ENCODE assay signal across 8 mouse cellular contexts in the genomic region with DNA sequence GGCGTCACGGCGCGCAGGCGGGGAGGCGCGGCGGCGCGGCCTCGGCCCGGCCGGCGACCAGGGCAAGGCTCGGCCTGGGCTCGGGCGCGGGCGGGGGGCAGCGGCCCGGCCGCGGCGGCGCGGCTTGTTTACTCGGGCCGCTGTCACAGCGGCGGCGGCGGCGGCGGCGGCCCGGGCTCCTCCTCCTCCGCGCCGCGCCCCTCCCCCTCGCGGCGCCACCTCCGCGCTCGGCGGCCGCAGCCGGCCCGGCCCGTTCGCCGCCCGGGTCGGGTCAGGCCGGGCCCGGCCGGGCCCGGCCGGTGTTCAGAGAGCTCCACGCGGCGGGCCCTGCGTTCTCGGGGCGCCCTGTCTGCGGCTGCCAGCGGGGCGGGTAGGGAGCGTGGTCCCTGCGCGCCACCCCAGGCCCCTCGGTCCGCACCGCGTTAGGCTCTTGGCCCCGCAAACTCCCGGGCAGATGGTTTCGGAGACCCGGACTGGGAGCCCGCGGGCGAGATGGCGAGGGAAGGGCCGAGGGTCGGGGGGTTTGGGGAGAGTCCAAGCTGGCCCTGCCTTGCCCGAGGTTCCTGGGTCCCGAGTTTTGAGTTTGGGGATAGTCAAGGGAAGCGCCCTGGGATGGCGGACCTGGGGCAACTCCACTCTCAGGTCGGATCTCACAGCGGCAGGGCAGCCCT. TPM values are rescaled to one million over a fixed set of nuclear protein-coding genes. Genes with fewer than 3 reads are reported as not detected.
DNase-seq lines count a peak whose midpoint lies in the region; ATAC-seq and TF ChIP-seq lines count a peak whose summit lies in the region.

No protein-coding gene starts in this region.

- WGBS in forebrain, postnatal 0 days = under 1% methylated on average over 43 of the region's 92 CpGs
- WGBS in hindbrain, embryonic 14.5 days = under 1% methylated on average over 32 of the region's 92 CpGs
- WGBS in liver, adult 2 months = 14% methylated on average over 92 of the region's 92 CpGs
- under 1% methylated on average over 45 of the region's 92 CpGs for WGBS in midbrain, postnatal 0 days

- peak overlapping the region; percentile 87 for H3K27ac ChIP-seq in forebrain, postnatal 0 days (ENCODE audit: low read depth, low read length)
- peak overlapping the region; percentile 79 for H3K27ac ChIP-seq in hindbrain, embryonic 14.5 days
- peak overlapping the region; percentile 98 for H3K27ac ChIP-seq in liver, adult 2 months (replicated peaks; ENCODE audit: insufficient read depth, low read depth, low read length)
- peak overlapping the region; percentile 89 for H3K27ac ChIP-seq in midbrain, postnatal 0 days (ENCODE audit: low read depth, low read length)

- peak overlapping the region; percentile 87 for H3K9ac ChIP-seq in forebrain, postnatal 0 days
- H3K9ac ChIP-seq in hindbrain, embryonic 14.5 days = peak overlapping the region; percentile 86
- H3K9ac ChIP-seq in liver, adult 2 months (ENCODE audit: low read depth, low read length) = peak overlapping the region; percentile 98
- peak overlapping the region; percentile 83 for H3K9ac ChIP-seq in midbrain, postnatal 0 days (replicated peaks; ENCODE audit: low read length, poor library complexity, severe bottlenecking)

- DNase-seq in layer of hippocampus, adult 11-12 months (ENCODE audit: low spot score) = peak; percentile 55
- no peak for DNase-seq in layer of hippocampus, adult 8-10 months (ENCODE audit: low spot score in 2 of 2)
- peak; percentile 66 to 88 for DNase-seq in cerebellum, adult 18-20 months
- peak; percentile 58 for DNase-seq in forebrain, postnatal 0 days
- DNase-seq in hindbrain, embryonic 14.5 days (ENCODE audit: low spot score) = peak; percentile 66
- no peak for DNase-seq in liver, adult 2 months (ENCODE audit: extremely low read depth, low read depth, low spot score)
- DNase-seq in midbrain, postnatal 0 days (ENCODE audit: low spot score) = peak; percentile 66
- peak; percentile 72 to 89 for DNase-seq in spleen, postnatal 4 days (ENCODE audit: low spot score in 2 of 2)

- peak; percentile 48; the same call in 1 of the 2 replicates for TF ChIP-seq POLR2A in liver, adult 2 months (IDR thresholded peaks at IDR 0.05; ENCODE audit: extremely low read depth, insufficient read depth, low read length)

- H3K36me3 ChIP-seq in forebrain, postnatal 0 days (ENCODE audit: insufficient read depth) = peaks cover 2% of the 10 kb centered on the region; the same call in 1 of the 2 replicates
- H3K36me3 ChIP-seq in hindbrain, embryonic 14.5 days (replicated peaks; ENCODE audit: control insufficient read depth, insufficient read depth) = peaks cover 5% of the 10 kb centered on the region; the same call in 1 of the 2 replicates
- peaks cover 5% of the 10 kb centered on the region for H3K36me3 ChIP-seq in liver, adult 2 months (ENCODE audit: control insufficient read depth, insufficient read depth, low read length)
- H3K36me3 ChIP-seq in midbrain, postnatal 0 days (ENCODE audit: insufficient read depth, low read length) = peaks cover 4% of the 10 kb centered on the region; the same call in 1 of the 2 replicates

- peak; percentile 56 for ATAC-seq in forebrain, postnatal 0 days
- peak; percentile 77 for ATAC-seq in hindbrain, embryonic 14.5 days (ENCODE audit: low FRiP score)
- peak; percentile 61 for ATAC-seq in midbrain, postnatal 0 days (ENCODE audit: low FRiP score)

- peaks cover 20% of the 10 kb centered on the region for H3K4me1 ChIP-seq in forebrain, postnatal 0 days (ENCODE audit: insufficient read depth)
- peaks cover 23% of the 10 kb centered on the region for H3K4me1 ChIP-seq in hindbrain, embryonic 14.5 days (replicated peaks; ENCODE audit: control insufficient read depth, insufficient read depth, low read length)
- peaks cover 16% of the 10 kb centered on the region for H3K4me1 ChIP-seq in liver, adult 2 months (ENCODE audit: control insufficient read depth, insufficient read depth, low read length)
- H3K4me1 ChIP-seq in midbrain, postnatal 0 days (ENCODE audit: insufficient read depth, low read length) = peaks cover 15% of the 10 kb centered on the region

- no peak for TF ChIP-seq CTCF in forebrain, postnatal 0 days (IDR thresholded peaks at IDR 0.05; ENCODE audit: low read depth)
- TF ChIP-seq CTCF in liver, adult 2 months (IDR thresholded peaks at IDR 0.05; ENCODE audit: low read depth, low read length) = no peak
- TF ChIP-seq CTCF in midbrain, postnatal 0 days (IDR thresholded peaks at IDR 0.05) = no peak

- peak overlapping the region; percentile 87 for H3K4me3 ChIP-seq in forebrain, postnatal 0 days (ENCODE audit: low read depth, low read length)
- H3K4me3 ChIP-seq in hindbrain, embryonic 14.5 days (replicated peaks; ENCODE audit: low read length) = peak overlapping the region; percentile 78
- H3K4me3 ChIP-seq in liver, adult 2 months (ENCODE audit: insufficient read depth, low read depth, low read length) = peak overlapping the region; percentile 84
- H3K4me3 ChIP-seq in midbrain, postnatal 0 days (ENCODE audit: low read depth, low read length) = peak overlapping the region; percentile 93

- H3K79me2 ChIP-seq in liver, adult 2 months (ENCODE audit: control insufficient read depth, insufficient read depth, low read length) = peaks cover 24% of the 10 kb centered on the region

- peak overlapping the region; percentile 95 for H3K4me2 ChIP-seq in forebrain, postnatal 0 days (ENCODE audit: low read depth)
- peak overlapping the region; percentile 96 for H3K4me2 ChIP-seq in hindbrain, embryonic 14.5 days (replicated peaks)
- H3K4me2 ChIP-seq in midbrain, postnatal 0 days (ENCODE audit: low read depth, low read length, poor library complexity, severe bottlenecking) = peak overlapping the region; percentile 94

- H3K27me3 ChIP-seq in forebrain, postnatal 0 days (ENCODE audit: insufficient read depth, low read length) = no peaks in the 10 kb centered on the region
- no peaks in the 10 kb centered on the region for H3K27me3 ChIP-seq in hindbrain, embryonic 14.5 days (ENCODE audit: control insufficient read depth, insufficient read depth, low read length)
- H3K27me3 ChIP-seq in liver, adult 2 months (ENCODE audit: control insufficient read depth, insufficient read depth, low read length) = no peaks in the 10 kb centered on the region
- H3K27me3 ChIP-seq in midbrain, postnatal 0 days (ENCODE audit: insufficient read depth, low read length) = no peaks in the 10 kb centered on the region

- H3K9me3 ChIP-seq in forebrain, postnatal 0 days (ENCODE audit: low read length) = no peaks in the 10 kb centered on the region
- no peaks in the 10 kb centered on the region for H3K9me3 ChIP-seq in hindbrain, embryonic 14.5 days (ENCODE audit: control insufficient read depth, low read length)
- H3K9me3 ChIP-seq in midbrain, postnatal 0 days (ENCODE audit: low read length) = no peaks in the 10 kb centered on the region

RNA-seq across cellular contexts. Expression of a gene that starts 2.5 kb away (rescaled TPM):
- total RNA-seq in layer of hippocampus, adult 8-10 months (2022) = 10 to 100 TPM; 36.1 to 43.8 (median 39.7) TPM
- 16.9 and 21.8 TPM in 2 replicates for total RNA-seq in forebrain, postnatal 0 days (2014; rRNA removed)
- polyA plus RNA-seq in forebrain, postnatal 0 days (2015; fragmentation: Nextera tagmentation; extraction: Ambion mirVana) = 6.8 and 7.7 TPM in 2 replicates
- 6.0 and 6.7 TPM in 2 replicates for polyA plus RNA-seq in hindbrain, embryonic 14.5 days (2014; fragmentation: Nextera tagmentation; extraction: Ambion mirVana)
- 26.5 and 42.6 TPM in 2 replicates for total RNA-seq in liver, adult 2 months (2014; rRNA removed)
- polyA plus RNA-seq in liver, adult 2 months (2012; rRNA removed) = 152 and 163 TPM in 2 replicates
- 16.6 TPM in 2 replicates for total RNA-seq in midbrain, postnatal 0 days (2014; rRNA removed)
- polyA plus RNA-seq in midbrain, postnatal 0 days (2015; fragmentation: Nextera tagmentation; extraction: Ambion mirVana) = 5.0 and 6.0 TPM in 2 replicates

RNA-seq across cellular contexts. Expression of a gene that starts 15.0 kb away (rescaled TPM):
- total RNA-seq in layer of hippocampus, adult 8-10 months (2022) = 10 to 100 TPM in 2 of 4 experiments, 1 to 10 TPM in 2; 7.0 to 20.0 (median 14.1) TPM
- 4.5 and 6.4 TPM in 2 replicates for total RNA-seq in forebrain, postnatal 0 days (2014; rRNA removed)
- 2.5 and 2.8 TPM in 2 replicates for polyA plus RNA-seq in forebrain, postnatal 0 days (2015; fragmentation: Nextera tagmentation; extraction: Ambion mirVana)
- polyA plus RNA-seq in hindbrain, embryonic 14.5 days (2014; fragmentation: Nextera tagmentation; extraction: Ambion mirVana) = 3.8 and 4.6 TPM in 2 replicates
- total RNA-seq in liver, adult 2 months (2014; rRNA removed) = 4.6 and 9.9 TPM in 2 replicates
- 5.8 and 9.6 TPM in 2 replicates for polyA plus RNA-seq in liver, adult 2 months (2012; rRNA removed)
- 4.3 and 7.9 TPM in 2 replicates for total RNA-seq in midbrain, postnatal 0 days (2014; rRNA removed)
- 3.1 and 3.7 TPM in 2 replicates for polyA plus RNA-seq in midbrain, postnatal 0 days (2015; fragmentation: Nextera tagmentation; extraction: Ambion mirVana)

RNA-seq across cellular contexts. Expression of a gene that starts 31.6 kb away (rescaled TPM):
- total RNA-seq in layer of hippocampus, adult 8-10 months (2022) = 100 to 1,000 TPM; 161 to 192 (median 173) TPM
- total RNA-seq in forebrain, postnatal 0 days (2014; rRNA removed) = 49.4 and 54.8 TPM in 2 replicates
- 6.5 and 12.0 TPM in 2 replicates for polyA plus RNA-seq in forebrain, postnatal 0 days (2015; fragmentation: Nextera tagmentation; extraction: Ambion mirVana)
- polyA plus RNA-seq in hindbrain, embryonic 14.5 days (2014; fragmentation: Nextera tagmentation; extraction: Ambion mirVana) = 18.9 and 21.6 TPM in 2 replicates
- total RNA-seq in liver, adult 2 months (2014; rRNA removed) = 9.3 and 13.2 TPM in 2 replicates
- polyA plus RNA-seq in liver, adult 2 months (2012; rRNA removed) = 26.5 and 45.6 TPM in 2 replicates
- total RNA-seq in midbrain, postnatal 0 days (2014; rRNA removed) = 59.1 and 70.2 TPM in 2 replicates
- 13.7 and 16.6 TPM in 2 replicates for polyA plus RNA-seq in midbrain, postnatal 0 days (2015; fragmentation: Nextera tagmentation; extraction: Ambion mirVana)

RNA-seq across cellular contexts. Expression of a gene that starts 59.9 kb away (rescaled TPM):
- total RNA-seq in layer of hippocampus, adult 8-10 months (2022) = 10 to 100 TPM; 37.7 to 55.7 (median 49.0) TPM
- 33.2 and 44.4 TPM in 2 replicates for total RNA-seq in forebrain, postnatal 0 days (2014; rRNA removed)
- polyA plus RNA-seq in forebrain, postnatal 0 days (2015; fragmentation: Nextera tagmentation; extraction: Ambion mirVana) = 14.6 and 16.7 TPM in 2 replicates
- polyA plus RNA-seq in hindbrain, embryonic 14.5 days (2014; fragmentation: Nextera tagmentation; extraction: Ambion mirVana) = 18.7 and 23.4 TPM in 2 replicates
- 6.9 and 8.7 TPM in 2 replicates for total RNA-seq in liver, adult 2 months (2014; rRNA removed)
- 28.3 and 58.2 TPM in 2 replicates for polyA plus RNA-seq in liver, adult 2 months (2012; rRNA removed)
- total RNA-seq in midbrain, postnatal 0 days (2014; rRNA removed) = 35.9 and 36.7 TPM in 2 replicates
- polyA plus RNA-seq in midbrain, postnatal 0 days (2015; fragmentation: Nextera tagmentation; extraction: Ambion mirVana) = 15.1 and 16.8 TPM in 2 replicates

Comparison
In these comparisons a context has a peak if more than half of its experiments do, and no peak if none do; other contexts are left out.
1. DNase-seq: peak in layer of hippocampus, adult 11-12 months (single experiment), cerebellum, adult 18-20 months (2 of 2), forebrain, postnatal 0 days (single experiment), hindbrain, embryonic 14.5 days (single experiment), midbrain, postnatal 0 days (single experiment) and spleen, postnatal 4 days (2 of 2); none in layer of hippocampus, adult 8-10 months (0 of 2) and liver, adult 2 months (single experiment).
2. Peak in every context shown above with its lines, with median percentiles within 50 percentile points of each other: ATAC-seq, H3K27ac ChIP-seq, H3K4me2 ChIP-seq, H3K4me3 ChIP-seq and H3K9ac ChIP-seq.